Mouse (Mus musculus): ENCODE measurements at regions not wholly inside any gene's neighbourhood (a gene's known extent, or its start where the extent isn't known, plus 50 kb on each side); places are given as distances from the start of the nearest gene placed in this dataset.
"Not testable (repeated sequence)": the region's sequence is repeated elsewhere in the genome, so short reads cannot be mapped to it uniquely, and the experiment has no call there.

- in situ Hi-C loops (cut with MboI, MseI) = not testable (repeated sequence)
Measured at GRCm38 (mm10) chr19:9338971-9339370, 203.5 kb upstream of the Asrgl1 start.

GRCm38 (mm10) chr19:9337447-9337846, 202.0 kb upstream of the Asrgl1 start:
- in situ Hi-C loops (cut with MboI, MseI) = not testable (repeated sequence)

- in situ Hi-C loops (cut with MboI, MseI) = loop anchor here (5.0 kb wide), 1 partner anchor 299 kb away; no protein-coding TSS in a partner anchor
Measured at GRCm38 (mm10) chr19:9317932-9318331, 182.5 kb upstream of the Asrgl1 start.

GRCm38 (mm10) chr19:9316162-9316561, 180.7 kb upstream of the Asrgl1 start:
- in situ Hi-C loops (cut with MboI, MseI) = loop anchor here (5.0 kb wide), 1 partner anchor 301 kb away; no protein-coding TSS in a partner anchor

GRCm38 (mm10) chr19:9283176-9283575, 147.7 kb upstream of the Asrgl1 start:
- in situ Hi-C loops (cut with MboI, MseI) = loop anchor here (5.0 kb wide), 1 partner anchor 369 kb away; no protein-coding TSS in a partner anchor

GRCm38 (mm10) chr19:9234676-9235075, 99.2 kb upstream of the Asrgl1 start:
- in situ Hi-C loops (cut with MboI, MseI) = not testable (repeated sequence)

All from T-helper 2 cell (primary cell).